Mouse (Mus musculus) thymus, postnatal 10 days (tissue): ENCODE results near the gene Tfb2m.

Source experiments
- DNase-seq, 2 experiments: peaks; one replicate each; pipeline ENCODE4 v3.0.0; 2021; ENCODE audit warnings: low spot score in 2 of 2

The Tfb2m gene

DNA sequence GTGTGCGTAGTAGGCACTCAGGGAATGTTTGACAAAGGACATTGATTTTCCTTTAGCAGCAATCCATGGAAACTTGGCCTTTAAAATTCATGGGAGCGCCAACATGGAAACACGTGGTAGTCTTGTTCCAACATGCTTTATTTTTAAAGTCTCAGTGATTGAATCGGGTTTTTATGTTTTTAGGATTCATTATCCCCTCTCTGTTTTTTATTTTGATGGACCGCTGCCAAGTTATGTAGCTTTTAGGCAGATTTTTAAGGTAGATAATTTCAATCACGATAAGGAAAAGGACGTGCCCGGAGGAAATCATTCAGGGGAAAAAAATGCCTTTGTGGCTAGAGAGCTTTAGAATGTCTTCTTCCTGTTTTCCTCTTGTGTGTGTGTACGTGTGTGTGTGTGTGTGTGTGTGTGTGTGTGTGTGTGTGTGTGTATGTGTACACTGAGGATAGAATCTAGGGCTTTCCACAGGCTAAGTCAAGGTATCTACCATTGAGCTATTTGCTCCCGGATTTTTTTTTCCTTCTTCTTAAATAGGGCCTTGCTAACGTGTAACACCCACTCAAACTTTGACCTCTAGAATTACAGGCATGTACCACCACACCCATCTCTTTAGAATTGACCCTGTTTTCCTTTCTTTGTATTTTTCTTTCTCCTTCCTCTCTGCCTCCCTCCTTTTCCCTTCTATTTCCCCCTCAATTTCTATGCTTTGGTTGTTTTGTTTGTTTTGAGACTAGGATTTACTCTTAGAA, 13.6 kb upstream of the Tfb2m start:
- no peak for DNase-seq

DNA sequence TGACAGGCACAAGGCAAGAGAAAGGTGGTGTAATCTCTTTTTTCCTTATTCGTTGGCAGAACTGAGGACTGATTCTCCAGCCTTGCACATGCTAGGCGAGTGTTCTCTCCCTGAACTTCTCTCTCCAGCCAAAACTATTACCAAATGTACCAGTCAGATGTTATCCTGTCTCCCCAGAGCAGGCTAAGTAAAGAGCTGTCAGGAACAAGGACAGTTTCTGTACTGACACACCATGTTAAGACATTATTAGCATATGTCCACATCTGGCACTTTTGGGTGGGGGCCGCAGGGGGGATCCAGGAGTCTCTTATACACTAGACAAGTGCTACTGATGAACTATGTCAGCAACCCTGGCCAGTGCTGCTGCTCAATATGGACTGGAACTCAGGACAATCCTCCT, 10.9 kb upstream of the Tfb2m start:
- no peak for DNase-seq

GRCm38 (mm10) chr1:179553949-179554347, 7.9 kb upstream of the Tfb2m start:
- no peak for DNase-seq

DNA sequence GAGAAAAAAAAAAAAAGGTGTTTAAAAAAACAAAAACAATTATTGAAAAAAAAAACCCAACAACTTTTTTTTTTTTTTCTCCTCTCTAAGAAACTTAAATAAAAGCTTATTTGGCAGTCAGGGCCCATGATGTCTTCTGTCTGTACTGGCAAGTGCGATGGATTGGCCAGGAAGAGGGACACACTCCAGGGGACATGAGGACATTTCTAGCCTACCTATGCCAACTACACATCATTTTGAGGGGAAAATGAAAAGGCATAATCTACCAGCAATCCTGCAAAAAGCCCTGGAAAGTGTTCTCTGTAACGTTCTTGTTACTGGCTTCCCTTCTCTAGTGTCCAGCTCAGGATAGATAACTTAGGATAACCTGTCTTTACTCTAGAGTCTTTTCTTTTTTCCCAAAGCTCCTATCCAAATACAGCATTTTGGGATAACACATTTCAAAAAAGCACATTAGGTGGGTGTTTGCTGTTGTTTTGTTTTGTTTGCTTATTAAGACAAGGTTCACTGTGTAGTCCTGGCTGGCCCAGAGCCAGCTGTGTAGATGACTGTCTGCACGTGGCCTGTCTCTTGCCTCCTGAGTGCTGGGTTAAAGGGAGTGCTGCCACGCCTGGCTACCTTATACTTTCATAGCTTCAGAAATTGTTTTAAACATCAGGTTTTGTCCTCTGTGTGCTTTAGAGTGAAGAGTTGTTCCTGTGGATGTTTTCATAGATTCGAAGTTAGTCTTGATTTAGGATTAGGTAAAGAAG, 7.3 kb upstream of the Tfb2m start:
- DNase-seq: no peak

DNA sequence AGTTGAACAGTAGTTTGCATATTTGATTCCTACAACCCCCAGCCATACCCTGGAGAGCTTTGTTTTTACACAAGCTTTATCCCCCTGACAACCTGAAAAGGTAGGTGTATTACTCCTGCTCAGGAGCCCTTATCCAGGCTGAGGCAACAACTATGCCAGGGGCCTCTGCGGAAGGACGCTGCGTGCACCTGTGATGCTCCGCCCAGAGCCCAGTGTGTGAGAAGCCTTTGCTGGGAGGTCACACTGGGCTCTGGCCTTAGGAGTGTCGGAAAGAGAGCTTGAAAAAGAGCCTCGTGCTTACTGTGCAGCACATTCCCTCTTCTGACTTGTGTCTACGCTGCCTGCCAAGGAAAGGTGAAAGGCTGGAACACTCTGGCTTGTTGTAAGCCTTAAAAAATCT, 6.7 kb upstream of the Tfb2m start:
- no peak for DNase-seq

DNA sequence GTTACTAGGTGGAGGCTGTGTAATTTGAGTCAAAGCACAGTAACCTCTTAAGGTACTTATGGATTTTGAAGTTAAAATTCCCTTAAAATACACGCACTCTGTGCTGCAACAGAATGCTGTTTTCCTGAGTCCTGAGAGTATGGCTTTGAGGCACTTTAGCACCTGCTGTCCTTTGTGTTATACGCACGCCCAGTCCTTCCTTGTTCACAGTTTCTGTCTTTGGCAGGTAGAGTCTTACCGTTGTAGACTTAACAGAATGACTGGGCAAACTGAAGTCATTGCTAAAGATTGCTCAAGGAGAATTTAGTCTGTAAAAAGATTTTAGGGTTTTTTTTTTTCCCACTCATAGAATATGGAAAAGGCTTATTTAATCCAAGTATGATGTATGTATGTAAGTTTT, 5.9 kb upstream of the Tfb2m start:
- no peak for DNase-seq

- no peak for DNase-seq
These were observed 5.3 kb upstream of the Tfb2m start for GRCm38 (mm10) chr1:179551336-179551735.

- peak; percentile 11 to 36 for DNase-seq
These were observed 3.1 kb upstream of the Tfb2m start for GRCm38 (mm10) chr1:179548996-179549752.

- DNase-seq: no peak
These were observed 2.2 kb upstream of the Tfb2m start for GRCm38 (mm10) chr1:179548220-179548619.

GRCm38 (mm10) chr1:179547176-179547575, 1.1 kb upstream of the Tfb2m start:
- no peak for DNase-seq

- peak in 1 of 2 experiments; percentile 76 for DNase-seq
These were observed 467 bp upstream of the Tfb2m start for GRCm38 (mm10) chr1:179546551-179546917.

GRCm38 (mm10) chr1:179541502-179541901, 4.6 kb downstream of the Tfb2m start:
- DNase-seq: no peak

DNA sequence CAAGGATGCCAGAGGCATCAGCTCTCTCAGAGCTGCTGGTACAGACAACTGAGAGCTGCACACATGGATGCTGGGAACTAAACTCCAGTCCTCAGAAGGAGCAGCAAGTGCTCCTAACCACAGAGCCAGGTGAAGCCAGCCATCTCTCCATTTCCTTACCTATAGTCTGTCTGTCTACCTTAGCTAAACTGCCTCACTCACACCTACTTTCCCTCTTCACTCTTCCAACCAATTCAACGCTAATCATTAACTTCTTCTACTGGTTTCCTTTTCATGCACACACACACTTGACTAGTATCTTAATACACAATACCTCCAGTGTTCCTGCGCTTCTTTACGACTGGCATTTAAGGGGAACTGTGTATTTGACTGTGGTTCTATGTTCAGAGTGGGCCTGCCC, 6.2 kb downstream of the Tfb2m start:
- no peak for DNase-seq

GRCm38 (mm10) chr1:179539054-179539453, 7.0 kb downstream of the Tfb2m start:
- DNase-seq: no peak

DNA sequence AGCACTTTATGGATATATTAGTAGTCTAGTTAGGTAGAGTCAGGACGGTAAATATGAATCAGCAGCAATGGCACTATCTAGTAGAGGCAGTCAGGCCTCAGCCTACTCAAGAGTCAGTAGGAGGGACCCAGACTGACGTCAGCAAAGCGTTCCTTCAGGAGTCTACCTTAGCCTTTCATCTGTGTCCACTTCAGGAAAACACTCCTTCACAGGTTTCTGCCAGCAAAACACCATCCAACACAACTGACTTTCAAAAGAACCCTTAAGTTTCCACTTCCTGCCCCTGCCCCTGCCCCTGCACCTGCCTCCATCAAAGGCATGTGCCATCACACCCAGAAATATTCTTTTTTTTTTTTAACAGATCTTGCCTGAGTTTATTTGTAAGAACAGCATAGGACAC, 26.2 kb downstream of the Tfb2m start:
- DNase-seq: peak; percentile 41 to 50

DNA sequence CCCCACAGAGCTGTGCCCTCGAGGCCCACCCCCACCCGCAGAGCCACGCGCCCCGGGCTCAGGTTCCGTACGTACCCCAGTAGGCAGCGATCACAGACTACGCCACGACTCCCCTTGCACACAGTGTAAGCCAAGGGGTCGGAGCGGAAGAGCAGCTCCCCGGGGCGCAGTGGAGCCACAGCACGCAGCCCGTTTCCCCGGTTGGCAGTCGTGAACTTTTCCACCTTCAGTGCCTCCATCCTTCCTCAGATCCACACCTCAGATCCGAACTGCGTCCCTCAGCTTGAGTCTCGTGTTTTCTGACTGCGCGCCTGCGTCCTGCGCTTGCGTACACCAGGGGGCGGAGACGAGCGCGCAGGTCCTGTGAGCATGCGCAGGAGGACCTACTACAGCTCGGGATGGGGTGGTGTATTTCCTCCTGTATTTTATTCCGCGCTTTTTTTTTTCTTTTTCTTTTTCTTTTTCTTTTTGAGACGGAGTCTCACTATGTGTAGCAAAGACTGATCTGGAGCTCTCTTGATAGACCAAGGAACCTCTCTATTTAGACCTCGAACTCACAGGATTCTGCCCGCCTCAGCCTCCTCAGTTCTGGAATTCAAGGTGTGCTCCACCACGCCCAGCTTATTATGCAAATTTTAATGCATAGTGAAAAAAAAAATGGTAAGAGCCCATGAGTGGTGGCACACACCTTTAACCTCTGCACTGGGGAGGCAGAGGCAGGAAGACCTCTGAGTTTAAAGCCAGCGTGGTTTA, 28.2 kb downstream of the Tfb2m start, which contains the start of gene Smyd3:
Gene Smyd3 (minus strand): TSS at position 329 of the 753 bp plus-strand sequence.
- DNase-seq: peak; percentile 78 to 84

DNA sequence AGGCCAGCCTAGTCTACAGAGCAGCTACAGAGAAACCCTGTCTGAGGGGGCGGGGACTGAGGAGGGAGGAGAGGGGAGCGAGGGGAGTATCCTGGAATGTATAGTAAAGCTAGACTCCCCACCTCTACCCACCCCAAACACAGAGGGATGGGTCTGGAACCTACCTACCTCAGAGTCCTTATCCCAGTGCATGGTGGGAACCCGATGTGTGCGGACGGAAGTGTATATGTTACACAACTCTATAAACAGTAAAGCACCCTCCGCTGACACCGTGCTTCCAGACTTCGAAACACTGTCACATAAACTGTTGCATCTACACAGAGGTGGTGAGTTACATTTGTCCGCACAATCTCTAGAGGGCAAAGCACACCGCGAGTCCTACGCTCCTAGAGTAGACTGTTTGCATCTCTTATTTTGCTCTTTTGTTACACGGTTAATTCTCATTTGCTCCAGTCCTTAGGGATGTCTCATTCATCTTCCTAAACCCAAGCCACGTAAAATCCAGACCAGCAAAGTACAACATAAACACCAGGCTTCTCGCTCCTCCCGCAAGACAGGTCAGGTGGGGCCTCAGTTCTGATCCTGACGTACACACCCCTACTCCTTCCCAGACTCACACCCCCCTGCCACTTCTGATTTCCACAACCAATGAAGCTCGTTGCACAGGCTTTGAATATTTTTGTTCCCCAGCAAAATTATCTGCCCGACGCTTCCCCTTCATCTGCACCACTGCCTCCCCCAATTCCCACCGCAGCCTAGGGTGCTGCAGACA, 28.9 kb downstream of the Tfb2m start:
- DNase-seq: peak; percentile 9 to 33

- no peak for DNase-seq
These were observed 34.2 kb downstream of the Tfb2m start for GRCm38 (mm10) chr1:179511895-179512294.

- no peak for DNase-seq
These were observed 35.3 kb downstream of the Tfb2m start for GRCm38 (mm10) chr1:179510546-179511340.
